Mouse (Mus musculus): ENCODE data around the gene Specc1. TPM values are rescaled to one million over a fixed set of nuclear protein-coding genes. Genes with fewer than 3 reads are reported as not detected.

Specc1 gene
- polyA plus RNA-seq, 1 experiment from 2014 or later: 11.1 TPM

DNA sequence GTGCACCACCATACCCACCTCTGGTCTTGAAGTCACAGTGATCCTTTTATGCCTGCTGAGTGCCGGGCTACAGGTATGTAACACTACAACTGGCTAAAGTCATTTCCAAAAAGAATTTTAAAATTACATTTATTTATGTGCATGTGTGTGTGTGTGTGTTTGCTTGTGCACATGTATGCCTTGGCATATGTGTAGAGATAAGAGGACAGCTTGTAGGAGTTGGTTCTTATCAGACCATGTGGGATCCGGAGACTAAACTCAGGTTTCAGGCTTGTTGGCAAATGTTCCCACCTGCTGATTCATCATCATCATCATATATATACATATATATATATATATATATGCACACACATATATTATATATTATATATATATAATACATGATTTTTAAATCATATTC is 12.3 kb downstream of the Specc1 start:
- H3K9ac ChIP-seq: no peak overlapping the region
- H3K27me3 ChIP-seq: 0 out of 2 replicates have a peak, but pooled peaks cover 2% of the 10 kb centered on the region
- ATAC-seq (replicated peaks; ENCODE audit: insufficient number of reproducible peaks, insufficient read depth, low FRiP score, low read depth): no peak
- peaks cover under 1% of the 10 kb centered on the region for H3K4me1 ChIP-seq (replicated peaks)
- H3K4me3 ChIP-seq: no peak overlapping the region
- no peaks in the 10 kb centered on the region for H3K36me3 ChIP-seq
- H3K4me2 ChIP-seq: no peak overlapping the region
- 82% methylated on average over 2 of the region's 2 CpGs for WGBS
- H3K27ac ChIP-seq: no peak overlapping the region
- H3K9me3 ChIP-seq (replicated peaks): no peaks in the 10 kb centered on the region

DNA sequence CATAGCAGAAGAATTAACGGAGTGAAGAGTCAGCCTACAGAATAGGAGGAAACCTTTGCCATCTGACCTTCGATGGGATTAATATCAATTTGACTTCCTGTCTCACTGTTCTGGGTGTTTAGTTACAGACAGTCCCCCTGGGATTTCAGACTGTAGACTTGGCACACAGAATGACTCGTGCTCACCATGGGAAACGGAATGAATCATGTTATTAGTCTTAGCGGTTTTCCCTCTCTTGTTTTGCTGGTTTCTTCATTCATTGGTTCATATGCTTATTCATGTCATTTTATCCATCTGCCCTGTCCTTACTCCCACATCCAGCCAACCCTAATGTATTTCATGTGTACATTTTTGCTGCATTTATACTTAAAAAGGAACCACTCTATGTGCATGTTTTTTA is 14.3 kb downstream of the Specc1 start:
- Histone ChIP-seq H3K27me3 (0 out of 2 replicates have a peak, but pooled peaks cover 2% of the 10 kb centered on the region), H3K4me1 (replicated peaks) (peaks cover 5% of the 10 kb centered on the region), H3K27ac (no peak overlapping the region), H3K9me3 (replicated peaks) (no peaks in the 10 kb centered on the region), H3K9ac (no peak overlapping the region), H3K4me3 (no peak overlapping the region), H3K36me3 (no peaks in the 10 kb centered on the region), H3K4me2 (no peak overlapping the region)
- WGBS: 43% methylated on average over 5 of the region's 5 CpGs
- ATAC-seq (replicated peaks; ENCODE audit: insufficient number of reproducible peaks, insufficient read depth, low FRiP score, low read depth): no peak

DNA sequence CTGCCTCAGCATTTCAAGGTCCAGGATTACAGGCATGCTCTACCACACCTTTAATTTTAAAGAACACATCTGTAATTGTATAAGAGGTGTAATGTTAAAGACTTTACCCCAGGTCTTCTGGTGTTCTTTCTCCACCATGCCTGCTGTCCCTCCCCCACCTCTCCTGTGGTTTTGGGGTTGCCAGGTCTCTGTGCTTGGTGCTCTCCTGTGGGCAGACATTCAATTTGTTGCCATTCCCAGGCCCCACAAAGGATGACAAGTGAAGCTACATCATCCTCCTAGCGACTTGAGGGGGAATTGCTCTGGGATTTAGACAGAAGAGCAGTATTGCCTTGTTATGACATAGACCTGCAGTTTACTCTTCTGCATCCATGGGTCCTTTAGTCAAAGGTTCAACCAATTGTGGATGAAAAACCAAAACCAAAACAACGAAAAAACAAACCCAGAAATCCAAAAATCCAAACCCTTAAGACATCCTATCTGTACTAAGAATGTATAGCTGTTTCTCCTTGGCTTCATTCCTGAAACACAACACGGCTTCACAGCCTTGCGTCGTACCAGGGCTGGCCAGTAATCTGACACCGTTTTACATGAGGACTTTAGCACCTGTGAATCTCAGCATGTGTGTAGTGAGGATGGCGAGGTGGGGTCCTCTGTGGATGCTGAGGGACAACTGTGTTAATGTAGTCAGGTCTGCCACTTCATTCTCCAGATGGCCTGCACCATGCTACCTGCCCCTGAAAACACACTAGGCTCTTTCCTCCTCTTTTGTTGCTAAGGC is 15.1 kb downstream of the Specc1 start:
- H3K27ac ChIP-seq: no peak overlapping the region
- 46% methylated on average over 7 of the region's 7 CpGs for WGBS
- peaks cover 5% of the 10 kb centered on the region for H3K4me1 ChIP-seq (replicated peaks)
- H3K4me3 ChIP-seq: no peak overlapping the region
- no peak for ATAC-seq (replicated peaks; ENCODE audit: insufficient number of reproducible peaks, insufficient read depth, low FRiP score, low read depth)
- H3K9me3 ChIP-seq (replicated peaks): no peaks in the 10 kb centered on the region
- H3K27me3 ChIP-seq: 0 out of 2 replicates have a peak, but pooled peaks cover 2% of the 10 kb centered on the region
- no peak overlapping the region for H3K9ac ChIP-seq
- H3K4me2 ChIP-seq: no peak overlapping the region
- no peaks in the 10 kb centered on the region for H3K36me3 ChIP-seq

DNA sequence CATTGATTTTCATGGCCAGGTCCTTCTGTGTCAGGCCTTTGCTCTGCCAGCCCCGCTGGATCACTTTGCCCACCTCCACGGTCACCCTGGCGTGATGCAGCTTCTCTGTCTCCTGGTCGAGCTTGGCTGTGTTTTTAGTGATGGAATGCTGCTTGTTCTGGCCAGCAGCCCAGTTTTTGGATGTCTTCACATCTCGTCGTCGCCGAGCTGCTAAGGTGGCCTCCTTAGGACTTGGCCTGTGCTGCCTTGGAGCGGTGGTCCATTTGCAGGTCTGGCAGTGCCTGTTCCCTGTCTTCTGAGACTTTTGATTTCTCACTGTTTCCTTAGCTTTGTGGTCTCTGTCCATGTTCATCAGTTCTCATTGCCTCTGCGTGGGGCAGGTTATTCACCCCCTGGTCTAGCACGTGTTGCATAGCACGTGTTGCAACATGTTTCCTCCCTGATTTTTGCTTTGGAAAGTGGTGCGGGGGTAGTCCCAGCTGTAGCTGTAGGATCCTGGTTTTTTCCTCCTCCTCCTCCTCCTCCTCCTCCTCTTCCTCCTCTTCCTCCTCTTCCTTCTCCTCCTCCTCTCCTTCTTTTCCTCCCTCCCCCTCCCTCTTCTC is 17.6 kb downstream of the Specc1 start:
- peaks cover 5% of the 10 kb centered on the region for H3K4me1 ChIP-seq (replicated peaks)
- H3K27me3 ChIP-seq: 0 out of 2 replicates have a peak, but pooled peaks cover 2% of the 10 kb centered on the region
- H3K27ac ChIP-seq: no peak overlapping the region
- H3K4me2 ChIP-seq: no peak overlapping the region
- no peaks in the 10 kb centered on the region for H3K9me3 ChIP-seq (replicated peaks)
- no peak overlapping the region for H3K4me3 ChIP-seq
- no peaks in the 10 kb centered on the region for H3K36me3 ChIP-seq
- WGBS: 35% methylated on average over 13 of the region's 13 CpGs
- no peak overlapping the region for H3K9ac ChIP-seq
- ATAC-seq (replicated peaks; ENCODE audit: insufficient number of reproducible peaks, insufficient read depth, low FRiP score, low read depth): no peak

DNA sequence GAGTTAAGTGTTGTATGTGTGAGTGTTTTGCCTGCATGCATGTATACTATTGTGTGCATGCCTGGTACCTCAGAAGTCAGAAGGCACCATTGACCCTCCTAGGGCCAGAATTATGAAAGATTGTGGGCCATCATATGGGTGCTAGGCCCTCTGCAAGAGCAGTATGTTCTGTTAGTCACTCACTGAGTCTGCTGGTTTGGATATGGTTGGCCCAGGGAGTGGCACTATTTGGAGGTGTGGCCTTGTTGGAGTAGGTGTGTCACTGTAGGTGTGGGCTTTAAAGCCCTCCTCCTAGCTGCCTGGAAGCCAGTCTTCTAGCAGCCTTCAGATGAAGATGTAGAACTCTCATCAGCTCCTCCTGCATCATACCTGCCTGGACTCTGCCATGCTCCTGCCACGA is 19.2 kb downstream of the Specc1 start:
- no peaks in the 10 kb centered on the region for H3K36me3 ChIP-seq
- 80% methylated on average over 1 of the region's 1 CpGs for WGBS
- no peak overlapping the region for H3K4me2 ChIP-seq
- no peak overlapping the region for H3K9ac ChIP-seq
- no peak overlapping the region for H3K4me3 ChIP-seq
- no peak overlapping the region for H3K27ac ChIP-seq
- no peaks in the 10 kb centered on the region for H3K9me3 ChIP-seq (replicated peaks)
- H3K27me3 ChIP-seq: 0 out of 2 replicates have a peak, but pooled peaks cover 2% of the 10 kb centered on the region
- peaks cover 5% of the 10 kb centered on the region for H3K4me1 ChIP-seq (replicated peaks)
- no peak for ATAC-seq (replicated peaks; ENCODE audit: insufficient number of reproducible peaks, insufficient read depth, low FRiP score, low read depth)

DNA sequence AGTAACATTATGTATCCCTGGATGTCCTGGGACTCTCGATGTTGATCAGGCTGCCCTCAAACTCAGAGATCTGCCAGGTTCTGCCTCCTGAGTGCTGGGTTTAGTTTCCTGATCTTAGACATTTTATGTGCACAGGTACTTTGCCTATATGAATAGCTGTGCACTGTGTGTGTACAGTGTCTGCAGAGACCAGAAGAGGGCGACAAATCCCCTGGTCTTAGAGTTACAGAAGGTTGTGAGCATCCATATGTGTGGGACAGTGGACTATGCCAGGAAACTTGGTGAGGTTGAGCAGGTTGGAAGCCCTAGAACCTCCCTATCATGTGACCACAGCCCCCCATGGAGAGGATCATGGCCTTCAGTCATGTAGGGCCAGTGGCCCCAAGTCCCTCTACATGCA is 24.7 kb downstream of the Specc1 start:
- H3K4me1 ChIP-seq (replicated peaks): no peaks in the 10 kb centered on the region
- H3K4me3 ChIP-seq: no peak overlapping the region
- WGBS: 66% methylated on average over 2 of the region's 2 CpGs
- H3K9ac ChIP-seq: no peak overlapping the region
- no peaks in the 10 kb centered on the region for H3K27me3 ChIP-seq
- H3K27ac ChIP-seq: no peak overlapping the region
- H3K36me3 ChIP-seq: no peaks in the 10 kb centered on the region
- no peaks in the 10 kb centered on the region for H3K9me3 ChIP-seq (replicated peaks)
- no peak overlapping the region for H3K4me2 ChIP-seq
- ATAC-seq (replicated peaks; ENCODE audit: insufficient number of reproducible peaks, insufficient read depth, low FRiP score, low read depth): no peak

- Histone ChIP-seq H3K36me3 (no peaks in the 10 kb centered on the region), H3K4me2 (no peak overlapping the region), H3K9me3 (replicated peaks) (no peaks in the 10 kb centered on the region), H3K27ac (no peak overlapping the region), H3K27me3 (no peaks in the 10 kb centered on the region), H3K4me1 (replicated peaks) (no peaks in the 10 kb centered on the region), H3K4me3 (no peak overlapping the region), H3K9ac (no peak overlapping the region)
- WGBS: 71% methylated on average over 9 of the region's 9 CpGs
- ATAC-seq (replicated peaks; ENCODE audit: insufficient number of reproducible peaks, insufficient read depth, low FRiP score, low read depth): no peak
These were observed 26.3 kb downstream of the Specc1 start for GRCm38 (mm10) chr11:61982828-61983227.

- Histone ChIP-seq H3K27me3 (no peaks in the 10 kb centered on the region), H3K36me3 (no peaks in the 10 kb centered on the region), H3K4me3 (no peak overlapping the region), H3K4me2 (no peak overlapping the region), H3K9me3 (replicated peaks) (no peaks in the 10 kb centered on the region), H3K27ac (no peak overlapping the region), H3K4me1 (replicated peaks) (no peaks in the 10 kb centered on the region), H3K9ac (no peak overlapping the region)
- no peak for ATAC-seq (replicated peaks; ENCODE audit: insufficient number of reproducible peaks, insufficient read depth, low FRiP score, low read depth)
- WGBS: 77% methylated on average over 4 of the region's 4 CpGs
These were observed 30.4 kb downstream of the Specc1 start for GRCm38 (mm10) chr11:61986939-61987338.

GRCm38 (mm10) chr11:61989647-61990046 is 33.1 kb downstream of the Specc1 start:
- WGBS: 65% methylated on average over 9 of the region's 9 CpGs

DNA sequence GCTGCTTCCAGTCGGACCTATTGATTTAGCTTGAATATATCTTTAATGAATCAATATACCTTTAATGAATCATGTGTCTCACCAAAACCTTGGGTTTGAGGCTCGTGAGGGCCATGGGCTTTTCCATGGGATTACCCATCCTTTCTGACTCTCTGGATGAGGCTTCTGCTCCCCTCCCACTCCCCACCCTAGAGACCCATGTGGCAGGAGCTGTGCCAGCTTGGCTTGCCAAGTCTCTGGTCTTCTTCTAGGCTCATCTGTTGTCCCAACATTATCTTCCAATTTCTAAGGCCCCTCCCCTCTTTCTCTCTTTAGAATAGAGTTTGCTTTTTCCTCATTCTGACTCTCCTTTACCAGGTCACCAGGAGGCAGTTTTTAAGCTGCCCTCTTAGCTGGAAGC is 35.0 kb downstream of the Specc1 start:
- no peaks in the 10 kb centered on the region for H3K4me1 ChIP-seq (replicated peaks)
- H3K27me3 ChIP-seq: no peaks in the 10 kb centered on the region
- H3K4me2 ChIP-seq: no peak overlapping the region
- no peak overlapping the region for H3K27ac ChIP-seq
- H3K4me3 ChIP-seq: no peak overlapping the region
- H3K9ac ChIP-seq: no peak overlapping the region
- H3K36me3 ChIP-seq: no peaks in the 10 kb centered on the region
- no peaks in the 10 kb centered on the region; the same call in 1 of the 2 replicates for H3K9me3 ChIP-seq (replicated peaks)
- ATAC-seq (replicated peaks; ENCODE audit: insufficient number of reproducible peaks, insufficient read depth, low FRiP score, low read depth): no peak
- 67% methylated on average over 2 of the region's 2 CpGs for WGBS

More at GRCm38 (mm10) chr11:61989647-61990046, 33.1 kb downstream of the Specc1 start:
- no peaks in the 10 kb centered on the region; the same call in 1 of the 2 replicates for H3K9me3 ChIP-seq (replicated peaks)
- no peak overlapping the region for H3K27ac ChIP-seq
- no peak for ATAC-seq (replicated peaks; ENCODE audit: insufficient number of reproducible peaks, insufficient read depth, low FRiP score, low read depth)
- no peaks in the 10 kb centered on the region for H3K36me3 ChIP-seq
- no peaks in the 10 kb centered on the region for H3K4me1 ChIP-seq (replicated peaks)
- no peak overlapping the region for H3K4me3 ChIP-seq
- no peak overlapping the region for H3K9ac ChIP-seq
- H3K27me3 ChIP-seq: no peaks in the 10 kb centered on the region
- no peak overlapping the region for H3K4me2 ChIP-seq

- Histone ChIP-seq H3K9ac (no peak overlapping the region), H3K27me3 (no peaks in the 10 kb centered on the region), H3K4me1 (replicated peaks) (no peaks in the 10 kb centered on the region), H3K36me3 (no peaks in the 10 kb centered on the region), H3K4me3 (no peak overlapping the region), H3K27ac (no peak overlapping the region), H3K9me3 (replicated peaks) (no peaks in the 10 kb centered on the region; the same call in 1 of the 2 replicates), H3K4me2 (no peak overlapping the region)
- no peak for ATAC-seq (replicated peaks; ENCODE audit: insufficient number of reproducible peaks, insufficient read depth, low FRiP score, low read depth)
- 80% methylated on average over 4 of the region's 4 CpGs for WGBS
These were observed 36.2 kb downstream of the Specc1 start for GRCm38 (mm10) chr11:61992671-61993285.
